Mouse (Mus musculus) brain, embryonic 14.5 days (tissue): ENCODE measurements around the gene Gm10840. TPM values are rescaled to one million over a fixed set of nuclear protein-coding genes. Genes with fewer than 3 reads are reported as not detected.

Source experiments
- DNase-seq: peaks from one replicate; pipeline ENCODE4 v3.0.0-alpha.2; 2011; ENCODE audit warnings: low read depth
- POLR2A ChIP-seq: fragments of 200-500 bp; IDR thresholded peaks from 2 replicates; pipeline ENCODE4 v1.6.1; 2012; ENCODE audit warnings: mild to moderate bottlenecking, inconsistent platforms, borderline replicate concordance; ENCODE audit not compliant: poor library complexity, insufficient read depth, insufficient read length, severe bottlenecking; ENCODE audit errors: extremely low read depth
- polyA plus RNA-seq: library from polyadenylated mRNA; depleted of rRNA; stranded (reverse); fragments of >200 nt; gene quantifications from 2 replicates; pipeline ENCODE4 v1.2.3, GENCODE M21; 2012; rRNA removed

Gene Gm10840
- polyA plus RNA-seq, 1 experiment, result not detected

GRCm38 (mm10) chr11:106202123-106202465 is 41.4 kb downstream of the Gm10840 start, which contains the start of gene Strada:
TSS of gene Strada (minus strand) at chr11:106202168.
- TF ChIP-seq POLR2A, result no peak
- DNase-seq, result no peak

Other genes with a start within 250 kb of the Gm10840 start
- gene Cyb561, start 207.5 kb upstream of the Gm10840 start, polyA plus RNA-seq, result 33.0 and 36.9 TPM in 2 replicates
- 4.9 and 8.9 TPM in 2 replicates for gene Ace, start 192.9 kb upstream of the Gm10840 start, polyA plus RNA-seq
- gene Ace3, start 166.2 kb upstream of the Gm10840 start, polyA plus RNA-seq, result not detected in 2 replicates
- gene Kcnh6, start 152.7 kb upstream of the Gm10840 start, polyA plus RNA-seq, result 1.2 and 2.1 TPM in 2 replicates
- gene Dcaf7, start 124.0 kb upstream of the Gm10840 start, polyA plus RNA-seq, result 141 and 173 TPM in 2 replicates
- 12.6 and 13.4 TPM in 2 replicates for gene Taco1, start 94.8 kb upstream of the Gm10840 start, polyA plus RNA-seq
- 33.1 and 33.5 TPM in 2 replicates for gene Map3k3, start 76.2 kb upstream of the Gm10840 start, polyA plus RNA-seq
- gene Limd2, start within 50 bp of the Gm10840 start, polyA plus RNA-seq, result 128 and 134 TPM in 2 replicates
- gene Strada, start 41.3 kb downstream of the Gm10840 start, polyA plus RNA-seq, result 54.3 and 68.3 TPM in 2 replicates
- 44.1 and 54.9 TPM in 2 replicates for gene Ccdc47, start 55.5 kb downstream of the Gm10840 start, polyA plus RNA-seq
- gene Ddx42, start 56.1 kb downstream of the Gm10840 start, polyA plus RNA-seq, result 41.1 and 56.8 TPM in 2 replicates
- 30.1 and 31.5 TPM in 2 replicates for gene Ftsj3, start 95.2 kb downstream of the Gm10840 start, polyA plus RNA-seq
- 162 and 165 TPM in 2 replicates for gene Psmc5, start 95.3 kb downstream of the Gm10840 start, polyA plus RNA-seq
- 37.3 and 51.0 TPM in 2 replicates for gene Smarcd2, start 112.1 kb downstream of the Gm10840 start, polyA plus RNA-seq
- gene Tcam1, start 115.8 kb downstream of the Gm10840 start, polyA plus RNA-seq, result 0.15 and 0.23 TPM in 2 replicates
- not detected in 2 replicates for gene Gh, start 141.0 kb downstream of the Gm10840 start, polyA plus RNA-seq
- 0.48 and 0.62 TPM in 2 replicates for gene Cd79b, start 153.9 kb downstream of the Gm10840 start, polyA plus RNA-seq
- gene Scn4a, start 192.4 kb downstream of the Gm10840 start, polyA plus RNA-seq, result 0.01 and 0.07 TPM in 2 replicates
- not detected in 2 replicates for gene Prr29, start 204.6 kb downstream of the Gm10840 start, polyA plus RNA-seq
- 11.5 and 11.9 TPM in 2 replicates for gene Icam2, start 227.2 kb downstream of the Gm10840 start, polyA plus RNA-seq